Mouse (Mus musculus) forebrain, embryonic 12.5 days (tissue): ENCODE results near the gene Osgin1. TPM values are rescaled to one million over a fixed set of nuclear protein-coding genes. Genes with fewer than 3 reads are reported as not detected.

ENCODE experiments used
- ATAC-seq: fragments of 200-750 bp; cut with Nextera tagmentation; 2 replicates; pipeline ENCODE4 v1.8.0; 2017; ENCODE audit warnings: moderate TSS enrichment; ENCODE audit not compliant: low FRiP score
- H3K27ac ChIP-seq: fragments of 300-500 bp; sonication (generic); 2 replicates; pipeline ENCODE4 v1.5.1; 2016; ENCODE audit warnings: mild to moderate bottlenecking
- H3K27me3 ChIP-seq: fragments of 300-500 bp; sonication (generic); 2 replicates; pipeline ENCODE4 v1.6.1; 2016; ENCODE audit warnings: mild to moderate bottlenecking
- H3K36me3 ChIP-seq: fragments of 300-500 bp; sonication (generic); replicated peaks from 2 replicates; pipeline ENCODE4 v1.6.1; 2016; ENCODE audit warnings: mild to moderate bottlenecking
- H3K4me1 ChIP-seq: fragments of 300-500 bp; sonication (generic); 2 replicates; pipeline ENCODE4 v1.6.1; 2016
- H3K4me2 ChIP-seq: fragments of 300-500 bp; sonication (generic); 2 replicates; pipeline ENCODE4 v1.6.1; 2016; ENCODE audit warnings: mild to moderate bottlenecking, moderate library complexity
- H3K4me3 ChIP-seq: fragments of 300-500 bp; sonication (generic); replicated peaks from 2 replicates; pipeline ENCODE4 v1.5.1; 2016; ENCODE audit warnings: mild to moderate bottlenecking
- H3K9ac ChIP-seq: fragments of 300-500 bp; sonication (generic); 2 replicates; pipeline ENCODE4 v1.6.1; 2016; ENCODE audit warnings: mild to moderate bottlenecking
- H3K9me3 ChIP-seq: fragments of 300-500 bp; sonication (generic); 2 replicates; pipeline ENCODE4 v1.6.1; 2016
- WGBS: fragments of 180-500 bp; shearing (Covaris S2); methylation state at CpG from one replicate; pipeline ENCODE4 v1.1.7; 2016; 5-methylcytosine and 5-hydroxymethylcytosine counted together
- polyA plus RNA-seq: library from polyadenylated mRNA; unstranded; fragments of >200 nt; fragmentation: Nextera tagmentation; extraction: Ambion mirVana; gene quantifications from 2 replicates; pipeline ENCODE4 v1.2.1, GENCODE M21; 2016

Gene Osgin1
- polyA plus RNA-seq, 1 experiment from 2014 or later = 0.13 TPM

- H3K36me3 ChIP-seq = no peaks in the 10 kb centered on the region
- no peak overlapping the region for H3K4me2 ChIP-seq
- ATAC-seq = no peak
- H3K27ac ChIP-seq = no peak overlapping the region
- WGBS = 85% methylated on average over 4 of the region's 4 CpGs
- H3K9ac ChIP-seq = no peak overlapping the region
- peaks cover 29% of the 10 kb centered on the region for H3K4me1 ChIP-seq
- peaks cover 32% of the 10 kb centered on the region for H3K27me3 ChIP-seq
- H3K9me3 ChIP-seq = no peaks in the 10 kb centered on the region
- no peak overlapping the region for H3K4me3 ChIP-seq
Observed at GRCm38 (mm10) chr8:119451131-119451530, 17.2 kb downstream of the Osgin1 start.

DNA sequence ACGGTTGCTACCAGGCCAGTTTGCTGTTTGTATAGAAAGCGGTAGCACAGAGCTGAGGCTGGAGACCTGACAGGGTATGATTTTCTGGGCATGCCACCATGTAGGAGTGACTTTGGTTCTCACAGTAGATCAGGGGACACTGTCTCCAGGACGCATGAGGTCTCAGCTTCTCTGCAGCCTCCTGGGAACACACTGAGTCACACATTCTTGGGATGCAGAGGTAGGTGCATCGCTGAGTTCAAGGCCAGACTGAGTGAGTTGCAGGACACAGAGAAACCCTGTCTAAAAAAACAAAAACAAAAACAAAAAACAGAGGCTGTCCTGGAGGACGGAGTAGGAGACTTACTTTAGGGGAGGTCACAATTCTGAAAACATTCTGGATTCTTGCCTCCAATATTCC lies 19.0 kb downstream of the Osgin1 start:
- Histone ChIP-seq H3K36me3 (no peaks in the 10 kb centered on the region), H3K9ac (no peak overlapping the region), H3K4me2 (no peak overlapping the region), H3K9me3 (no peaks in the 10 kb centered on the region), H3K27me3 (peaks cover 23% of the 10 kb centered on the region), H3K4me3 (no peak overlapping the region), H3K27ac (no peak overlapping the region), H3K4me1 (peaks cover 15% of the 10 kb centered on the region)
- WGBS = 89% methylated on average over 5 of the region's 5 CpGs
- no peak for ATAC-seq

DNA sequence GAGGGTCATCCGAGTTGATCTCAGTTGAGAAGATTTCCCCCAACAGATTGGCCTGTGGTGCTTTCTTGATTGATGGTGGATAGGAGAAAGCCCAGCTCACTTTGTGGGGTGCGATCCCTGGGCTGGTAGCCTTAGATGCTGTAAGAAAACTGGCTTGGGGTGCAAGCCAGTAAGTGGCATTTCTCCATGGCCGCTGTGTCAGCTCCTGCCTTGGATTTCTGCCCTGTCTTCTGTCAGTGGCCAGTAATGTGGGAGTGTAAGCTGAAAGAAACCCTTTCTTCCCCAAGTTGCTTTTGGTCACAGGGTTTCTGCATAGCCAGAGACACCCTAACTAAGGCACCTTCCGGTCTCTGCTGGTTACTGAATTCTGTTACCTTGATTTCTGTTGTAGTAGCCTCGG lies 22.1 kb downstream of the Osgin1 start:
- no peaks in the 10 kb centered on the region for H3K27me3 ChIP-seq
- ATAC-seq = no peak
- H3K4me1 ChIP-seq = peaks cover 14% of the 10 kb centered on the region
- H3K4me3 ChIP-seq = no peak overlapping the region
- 86% methylated on average over 5 of the region's 5 CpGs for WGBS
- H3K36me3 ChIP-seq = no peaks in the 10 kb centered on the region
- no peak overlapping the region for H3K4me2 ChIP-seq
- no peak overlapping the region for H3K9ac ChIP-seq
- H3K27ac ChIP-seq = no peak overlapping the region
- H3K9me3 ChIP-seq = no peaks in the 10 kb centered on the region

GRCm38 (mm10) chr8:119459724-119460123 lies 25.8 kb downstream of the Osgin1 start:
- Histone ChIP-seq H3K4me1 (peaks cover 35% of the 10 kb centered on the region), H3K27ac (peak overlapping the region; percentile 74), H3K4me2 (no peak overlapping the region)

DNA sequence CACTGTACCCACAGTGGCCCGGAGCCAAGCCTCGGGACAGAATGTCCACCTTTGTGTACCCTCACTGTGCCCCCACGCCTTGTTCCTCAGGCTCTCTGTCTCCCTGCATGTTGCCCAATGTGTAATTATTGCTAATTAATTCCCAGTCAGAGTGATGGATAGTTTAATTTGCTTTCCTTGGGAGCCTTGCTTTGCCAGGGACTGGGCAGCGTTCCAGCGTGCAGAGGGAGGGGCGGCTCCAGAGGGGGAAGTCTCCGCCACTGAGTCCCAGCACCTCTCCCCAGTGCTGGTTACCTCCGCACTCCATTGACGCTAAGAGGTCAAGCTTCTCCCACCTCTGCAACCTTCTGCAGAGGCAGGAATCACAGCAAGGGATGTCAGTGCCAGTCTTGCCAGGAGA lies 27.4 kb downstream of the Osgin1 start:
- 46% methylated on average over 9 of the region's 9 CpGs for WGBS
- Histone ChIP-seq H3K4me1 (peaks cover 52% of the 10 kb centered on the region), H3K4me2 (no peak overlapping the region)

More at GRCm38 (mm10) chr8:119459724-119460123, 25.8 kb downstream of the Osgin1 start:
- peaks cover 14% of the 10 kb centered on the region; the same call in 1 of the 2 replicates for H3K27me3 ChIP-seq
- 57% methylated on average over 16 of the region's 16 CpGs for WGBS
- H3K36me3 ChIP-seq = no peaks in the 10 kb centered on the region
- peak; percentile 45; the same call in 1 of the 2 replicates for ATAC-seq
- H3K4me3 ChIP-seq = no peak overlapping the region
- H3K9ac ChIP-seq = no peak overlapping the region
- H3K9me3 ChIP-seq = no peaks in the 10 kb centered on the region

DNA sequence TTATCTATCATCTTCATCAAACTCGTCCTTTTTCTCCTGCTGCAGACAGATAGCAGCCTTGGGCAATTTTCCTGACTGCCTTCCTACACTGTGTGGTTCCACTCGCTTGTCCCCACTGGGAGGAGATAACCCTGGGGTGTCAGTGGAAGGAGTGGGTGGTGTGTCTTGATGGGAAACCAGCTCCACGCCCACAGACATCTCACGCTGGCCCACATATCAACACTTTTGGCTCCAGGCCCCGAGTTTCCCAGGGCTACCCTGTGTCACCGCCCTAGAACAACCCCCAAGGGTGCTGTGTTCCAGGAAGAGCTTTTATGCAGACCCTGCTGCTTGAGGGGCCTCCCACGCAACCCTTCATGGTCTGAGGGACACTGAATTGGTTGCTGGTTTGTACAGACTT lies 29.8 kb downstream of the Osgin1 start:
- Histone ChIP-seq H3K4me2 (no peak overlapping the region), H3K9ac (no peak overlapping the region), H3K9me3 (no peaks in the 10 kb centered on the region), H3K36me3 (no peaks in the 10 kb centered on the region), H3K27me3 (peaks cover 37% of the 10 kb centered on the region), H3K4me1 (peaks cover 59% of the 10 kb centered on the region), H3K4me3 (no peak overlapping the region), H3K27ac (no peak overlapping the region)
- no peak for ATAC-seq
- 35% methylated on average over 7 of the region's 7 CpGs for WGBS

More for the DNA sequence above, 27.4 kb downstream of the Osgin1 start:
- Histone ChIP-seq H3K27ac (peak overlapping the region; percentile 25; the same call in 1 of the 2 replicates), H3K9me3 (no peaks in the 10 kb centered on the region), H3K4me3 (no peak overlapping the region), H3K36me3 (no peaks in the 10 kb centered on the region), H3K9ac (no peak overlapping the region), H3K27me3 (peaks cover 29% of the 10 kb centered on the region)
- peak; percentile 42; the same call in 1 of the 2 replicates for ATAC-seq

DNA sequence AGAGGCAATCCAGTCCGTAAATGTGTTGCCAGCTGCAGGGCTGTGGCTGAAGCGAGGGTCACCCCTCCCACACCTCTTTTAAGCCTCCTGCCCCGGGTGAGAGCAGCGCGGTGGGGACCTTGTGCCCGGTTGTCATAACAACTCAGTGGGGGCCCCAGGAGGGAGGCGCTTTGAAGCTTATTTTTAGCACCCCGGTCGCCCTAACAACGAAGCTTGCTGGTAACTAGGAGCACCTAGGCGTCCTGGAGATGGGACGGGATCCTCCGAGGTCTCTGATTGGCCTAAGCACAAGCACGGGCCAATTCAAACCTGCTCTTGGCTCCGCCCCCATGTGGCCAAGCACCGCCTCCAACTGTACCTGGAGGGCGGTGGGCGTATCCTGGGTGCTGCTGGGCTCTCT lies 32.2 kb downstream of the Osgin1 start:
- Histone ChIP-seq H3K4me2 (peak overlapping the region; percentile 38), H3K27ac (0 out of 2 replicates have a peak overlapping the region, but pooled peaks have one; percentile 31), H3K9me3 (no peaks in the 10 kb centered on the region), H3K36me3 (no peaks in the 10 kb centered on the region), H3K27me3 (peaks cover 37% of the 10 kb centered on the region), H3K4me3 (no peak overlapping the region; the same call in 1 of the 2 replicates), H3K9ac (no peak overlapping the region), H3K4me1 (peaks cover 45% of the 10 kb centered on the region)
- peak; percentile 21; the same call in 1 of the 2 replicates for ATAC-seq
- WGBS = 2% methylated on average over 18 of the region's 18 CpGs

DNA sequence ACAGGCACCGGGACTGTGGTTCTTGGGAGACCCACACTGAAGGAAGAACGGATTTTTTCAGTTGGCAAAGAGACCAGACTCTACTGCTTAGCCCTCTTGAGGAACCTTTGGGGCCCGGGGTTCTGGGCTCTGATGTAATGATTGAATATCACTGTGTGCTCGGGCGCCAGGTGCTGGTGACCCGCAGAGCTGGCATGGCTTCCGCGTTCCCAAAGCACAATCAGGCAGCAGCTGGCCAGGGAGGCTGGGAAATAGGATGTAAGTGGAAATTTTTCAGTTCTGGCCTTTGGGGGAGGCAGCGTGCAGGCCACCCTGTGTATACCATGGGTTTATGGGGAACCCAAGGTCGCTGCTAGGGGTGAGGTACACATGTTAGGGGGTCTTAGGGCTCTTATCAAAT lies 32.9 kb downstream of the Osgin1 start:
- no peaks in the 10 kb centered on the region for H3K36me3 ChIP-seq
- H3K4me1 ChIP-seq = peaks cover 39% of the 10 kb centered on the region
- H3K27me3 ChIP-seq = peaks cover 37% of the 10 kb centered on the region
- WGBS = 76% methylated on average over 10 of the region's 10 CpGs
- H3K9me3 ChIP-seq = no peaks in the 10 kb centered on the region
- H3K4me3 ChIP-seq = no peak overlapping the region
- no peak for ATAC-seq
- no peak overlapping the region for H3K9ac ChIP-seq
- H3K27ac ChIP-seq = 0 out of 2 replicates have a peak overlapping the region, but pooled peaks have one; percentile 31
- no peak overlapping the region for H3K4me2 ChIP-seq

GRCm38 (mm10) chr8:119468091-119468490 lies 34.2 kb downstream of the Osgin1 start:
- H3K36me3 ChIP-seq = no peaks in the 10 kb centered on the region
- no peak for ATAC-seq
- H3K9ac ChIP-seq = no peak overlapping the region
- 93% methylated on average over 8 of the region's 8 CpGs for WGBS
- peaks cover 39% of the 10 kb centered on the region for H3K4me1 ChIP-seq
- no peak overlapping the region for H3K4me3 ChIP-seq
- H3K27me3 ChIP-seq = peaks cover 29% of the 10 kb centered on the region
- no peak overlapping the region for H3K27ac ChIP-seq
- no peak overlapping the region for H3K4me2 ChIP-seq
- no peaks in the 10 kb centered on the region for H3K9me3 ChIP-seq

- Histone ChIP-seq H3K4me1 (peaks cover 5% of the 10 kb centered on the region; the same call in 1 of the 2 replicates), H3K4me3 (no peak overlapping the region), H3K4me2 (no peak overlapping the region), H3K36me3 (no peaks in the 10 kb centered on the region), H3K9me3 (no peaks in the 10 kb centered on the region), H3K27ac (no peak overlapping the region), H3K27me3 (no peaks in the 10 kb centered on the region), H3K9ac (no peak overlapping the region)
- WGBS = 38% methylated on average over 5 of the region's 5 CpGs
- ATAC-seq = no peak
Observed at GRCm38 (mm10) chr8:119478684-119479083, 44.8 kb downstream of the Osgin1 start.

DNA sequence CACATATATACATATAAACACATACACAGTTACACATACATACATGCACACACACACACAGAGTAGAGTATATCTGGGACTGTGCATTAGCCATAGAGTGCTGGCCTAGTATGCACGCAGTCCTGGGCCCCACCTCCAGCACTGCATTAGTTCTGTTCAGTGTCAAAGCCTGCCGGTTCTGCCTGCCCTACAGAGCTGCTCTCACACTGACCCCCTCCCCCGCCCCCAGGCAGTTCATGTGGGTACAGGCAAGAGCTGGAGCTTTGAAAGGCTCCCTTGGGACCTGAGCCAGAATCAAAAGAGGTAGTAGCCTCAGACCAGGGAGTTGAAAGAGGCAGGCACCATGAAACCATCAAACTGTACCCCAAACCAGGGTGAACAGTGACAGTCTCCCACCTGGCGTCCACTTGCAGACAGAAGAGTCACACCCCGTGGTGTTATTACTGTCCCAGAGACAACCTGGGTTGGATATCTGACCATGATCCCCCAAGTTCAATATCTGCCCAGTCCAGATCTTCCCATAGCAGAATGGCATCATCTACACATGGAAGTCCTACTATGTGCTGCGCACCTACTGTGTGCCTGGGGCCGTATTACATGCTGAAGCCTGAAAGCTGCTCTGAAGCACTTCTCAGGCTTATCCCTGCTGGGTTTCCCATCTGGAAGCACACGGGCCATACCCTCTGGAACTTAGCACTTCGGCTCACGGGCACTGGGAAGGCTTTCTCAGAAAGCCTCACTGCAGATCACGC lies 50.4 kb downstream of the Osgin1 start:
- H3K4me1 ChIP-seq = no peaks in the 10 kb centered on the region
- H3K27ac ChIP-seq = no peak overlapping the region
- no peak overlapping the region for H3K9ac ChIP-seq
- WGBS = 85% methylated on average over 11 of the region's 11 CpGs
- no peaks in the 10 kb centered on the region for H3K36me3 ChIP-seq
- H3K4me2 ChIP-seq = no peak overlapping the region
- no peaks in the 10 kb centered on the region for H3K27me3 ChIP-seq
- H3K4me3 ChIP-seq = no peak overlapping the region
- H3K9me3 ChIP-seq = no peaks in the 10 kb centered on the region
- no peak for ATAC-seq

- Histone ChIP-seq H3K36me3 (no peaks in the 10 kb centered on the region), H3K27ac (no peak overlapping the region), H3K27me3 (peaks cover 10% of the 10 kb centered on the region; the same call in 1 of the 2 replicates), H3K4me2 (no peak overlapping the region), H3K9me3 (no peaks in the 10 kb centered on the region), H3K4me3 (no peak overlapping the region), H3K4me1 (peaks cover 9% of the 10 kb centered on the region), H3K9ac (no peak overlapping the region)
- no peak for ATAC-seq
- 79% methylated on average over 7 of the region's 7 CpGs for WGBS
Observed at GRCm38 (mm10) chr8:119487093-119487492, 53.2 kb downstream of the Osgin1 start.
